Mouse (Mus musculus): ENCODE measurements around the gene Faap20. TPM values are rescaled to one million over a fixed set of nuclear protein-coding genes. Genes with fewer than 3 reads are reported as not detected.

The Faap20 gene
- 36.5 and 37.5 TPM in 2 replicates for polyA plus RNA-seq (2012; rRNA removed)

GRCm38 (mm10) chr4:155249648-155250351, at the start of gene Faap20:
Gene Faap20 (plus strand): TSS chr4:155249802.
- H3K4me1 ChIP-seq (ENCODE audit: control insufficient read depth, insufficient read depth, low read length): peaks cover 13% of the 10 kb centered on the region
- TF ChIP-seq POLR2A (IDR thresholded peaks at IDR 0.05; ENCODE audit: extremely low read depth, insufficient read depth, low read length) (peak; percentile 46; the same call in 1 of the 2 replicates), CTCF (IDR thresholded peaks at IDR 0.05; ENCODE audit: extremely low read depth, insufficient read depth, low read length) (no peak)

GRCm38 (mm10) chr4:155200861-155201390, 48.7 kb upstream of the Faap20 start:
- Histone ChIP-seq H3K27ac (ENCODE audit: insufficient read depth, low read length) (no peak overlapping the region), H3K4me1 (ENCODE audit: control insufficient read depth, insufficient read depth, low read length) (peaks cover 46% of the 10 kb centered on the region), H3K4me3 (ENCODE audit: insufficient read depth, low read length) (no peak overlapping the region)
- TF ChIP-seq CTCF (IDR thresholded peaks at IDR 0.05; ENCODE audit: extremely low read depth, insufficient read depth, low read length) (no peak), POLR2A (IDR thresholded peaks at IDR 0.05; ENCODE audit: extremely low read depth, insufficient read depth, low read length) (no peak)

More at GRCm38 (mm10) chr4:155249648-155250351, at the start of gene Faap20:
- peak within 1 kb of the TSS; percentile 58 for H3K4me3 ChIP-seq (ENCODE audit: insufficient read depth, low read length)
- H3K27ac ChIP-seq (ENCODE audit: insufficient read depth, low read length): peak within 1 kb of the TSS; percentile 79

- no peak for TF ChIP-seq POLR2A (IDR thresholded peaks at IDR 0.05; ENCODE audit: extremely low read depth, insufficient read depth, low read length)
- TF ChIP-seq CTCF (IDR thresholded peaks at IDR 0.05; ENCODE audit: extremely low read depth, insufficient read depth, low read length): no peak
Observed at GRCm38 (mm10) chr4:155201764-155202163, 47.8 kb upstream of the Faap20 start.

GRCm38 (mm10) chr4:155205919-155206318, 43.7 kb upstream of the Faap20 start:
- Histone ChIP-seq H3K4me1 (ENCODE audit: control insufficient read depth, insufficient read depth, low read length) (peaks cover 41% of the 10 kb centered on the region), H3K27ac (ENCODE audit: insufficient read depth, low read length) (no peak overlapping the region), H3K4me3 (ENCODE audit: insufficient read depth, low read length) (no peak overlapping the region)
- TF ChIP-seq POLR2A (IDR thresholded peaks at IDR 0.05; ENCODE audit: extremely low read depth, insufficient read depth, low read length) (no peak), CTCF (IDR thresholded peaks at IDR 0.05; ENCODE audit: extremely low read depth, insufficient read depth, low read length) (no peak)

More at GRCm38 (mm10) chr4:155201764-155202163, 47.8 kb upstream of the Faap20 start:
- H3K4me3 ChIP-seq (ENCODE audit: insufficient read depth, low read length): no peak overlapping the region
- H3K4me1 ChIP-seq (ENCODE audit: control insufficient read depth, insufficient read depth, low read length): peaks cover 42% of the 10 kb centered on the region
- no peak overlapping the region for H3K27ac ChIP-seq (ENCODE audit: insufficient read depth, low read length)

GRCm38 (mm10) chr4:155206498-155206897, 43.1 kb upstream of the Faap20 start:
- H3K27ac ChIP-seq (ENCODE audit: insufficient read depth, low read length): no peak overlapping the region
- H3K4me1 ChIP-seq (ENCODE audit: control insufficient read depth, insufficient read depth, low read length): peaks cover 35% of the 10 kb centered on the region
- no peak overlapping the region for H3K4me3 ChIP-seq (ENCODE audit: insufficient read depth, low read length)
- TF ChIP-seq CTCF (IDR thresholded peaks at IDR 0.05; ENCODE audit: extremely low read depth, insufficient read depth, low read length) (no peak), POLR2A (IDR thresholded peaks at IDR 0.05; ENCODE audit: extremely low read depth, insufficient read depth, low read length) (no peak)

- H3K4me1 ChIP-seq (ENCODE audit: control insufficient read depth, insufficient read depth, low read length): peaks cover 32% of the 10 kb centered on the region
- no peak overlapping the region for H3K4me3 ChIP-seq (ENCODE audit: insufficient read depth, low read length)
- TF ChIP-seq CTCF (IDR thresholded peaks at IDR 0.05; ENCODE audit: extremely low read depth, insufficient read depth, low read length): no peak
- no peak for TF ChIP-seq POLR2A (IDR thresholded peaks at IDR 0.05; ENCODE audit: extremely low read depth, insufficient read depth, low read length)
- no peak overlapping the region for H3K27ac ChIP-seq (ENCODE audit: insufficient read depth, low read length)
Observed at GRCm38 (mm10) chr4:155207841-155208240, 41.8 kb upstream of the Faap20 start.

GRCm38 (mm10) chr4:155208613-155209012, 41.0 kb upstream of the Faap20 start:
- H3K27ac ChIP-seq (ENCODE audit: insufficient read depth, low read length): no peak overlapping the region
- TF ChIP-seq POLR2A (IDR thresholded peaks at IDR 0.05; ENCODE audit: extremely low read depth, insufficient read depth, low read length): no peak
- no peak for TF ChIP-seq CTCF (IDR thresholded peaks at IDR 0.05; ENCODE audit: extremely low read depth, insufficient read depth, low read length)
- H3K4me3 ChIP-seq (ENCODE audit: insufficient read depth, low read length): no peak overlapping the region
- peaks cover 29% of the 10 kb centered on the region for H3K4me1 ChIP-seq (ENCODE audit: control insufficient read depth, insufficient read depth, low read length)

- Histone ChIP-seq H3K4me1 (ENCODE audit: control insufficient read depth, insufficient read depth, low read length) (peaks cover 34% of the 10 kb centered on the region), H3K27ac (ENCODE audit: insufficient read depth, low read length) (no peak overlapping the region), H3K4me3 (ENCODE audit: insufficient read depth, low read length) (no peak overlapping the region)
- TF ChIP-seq POLR2A (IDR thresholded peaks at IDR 0.05; ENCODE audit: extremely low read depth, insufficient read depth, low read length) (no peak), CTCF (IDR thresholded peaks at IDR 0.05; ENCODE audit: extremely low read depth, insufficient read depth, low read length) (no peak)
Observed at GRCm38 (mm10) chr4:155209079-155209478, 40.5 kb upstream of the Faap20 start.

GRCm38 (mm10) chr4:155209494-155209893, 40.1 kb upstream of the Faap20 start:
- H3K27ac ChIP-seq (ENCODE audit: insufficient read depth, low read length): no peak overlapping the region
- H3K4me3 ChIP-seq (ENCODE audit: insufficient read depth, low read length): no peak overlapping the region
- no peak for TF ChIP-seq POLR2A (IDR thresholded peaks at IDR 0.05; ENCODE audit: extremely low read depth, insufficient read depth, low read length)
- no peak for TF ChIP-seq CTCF (IDR thresholded peaks at IDR 0.05; ENCODE audit: extremely low read depth, insufficient read depth, low read length)
- H3K4me1 ChIP-seq (ENCODE audit: control insufficient read depth, insufficient read depth, low read length): peaks cover 37% of the 10 kb centered on the region

All from cortical plate, adult 2 months (tissue).